Mouse (Mus musculus) E14TG2a.4 (cell line): ENCODE data around the gene Gak.
A peak's percentile ranks its signal among the peaks of the same experiment; 100 is the strongest.

Experiments
- H3K27me3 ChIP-seq: 2 replicates; pipeline ENCODE4 v1.6.1; 2014; ENCODE audit warnings: low read length, control low read depth; ENCODE audit not compliant: insufficient read depth
- H3K36me3 ChIP-seq: 2 replicates; pipeline ENCODE4 v1.6.1; 2014; ENCODE audit warnings: low read length, control low read depth; ENCODE audit not compliant: insufficient read depth
- H3K4me1 ChIP-seq: replicated peaks from 2 replicates; pipeline ENCODE4 v1.6.1; 2014; ENCODE audit warnings: low read depth, low read length, control low read depth
- H3K4me3 ChIP-seq: replicated peaks from 2 replicates; pipeline ENCODE4 v1.5.1; 2014; ENCODE audit warnings: mild to moderate bottlenecking, low read length
- H3K9me3 ChIP-seq: 2 replicates; pipeline ENCODE4 v1.6.1; 2014; ENCODE audit warnings: low read length, control low read depth
- CTCF ChIP-seq: conservative IDR thresholded peaks from 2 replicates; pipeline ENCODE4 v1.5.1; 2014; ENCODE audit warnings: low read length
- NANOG ChIP-seq: IDR thresholded peaks from 2 replicates; pipeline ENCODE4 v1.6.1; 2014; ENCODE audit warnings: borderline replicate concordance, low read length, mixed read lengths
- POU5F1 ChIP-seq: IDR thresholded peaks from 2 replicates; pipeline ENCODE4 v1.6.1; 2014; ENCODE audit warnings: low read length, borderline replicate concordance

The Gak gene

DNA sequence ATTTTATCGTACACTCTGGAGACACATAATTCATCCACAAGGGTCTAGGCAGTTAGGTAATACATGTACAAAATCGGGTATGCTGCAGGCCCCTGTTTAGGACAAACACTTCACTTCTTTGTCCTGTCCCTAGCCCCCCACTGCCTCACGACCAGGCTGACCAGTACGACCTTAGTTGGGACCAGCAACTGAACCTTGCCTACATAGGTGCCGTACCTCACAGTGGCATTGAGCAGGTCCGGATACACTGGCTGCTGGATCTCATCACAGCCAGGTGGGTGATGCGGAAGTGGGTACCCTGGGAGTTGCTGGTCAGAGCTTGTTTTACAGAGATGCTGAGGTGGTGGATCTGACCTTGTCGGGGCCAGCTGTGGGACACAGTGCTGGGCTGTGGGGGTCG lies 40.4 kb upstream of the Gak start:
- Histone ChIP-seq H3K4me1 (peaks cover 31% of the 10 kb centered on the region), H3K27me3 (no peaks in the 10 kb centered on the region; the same call in 1 of the 2 replicates), H3K36me3 (peaks cover 17% of the 10 kb centered on the region), H3K9me3 (no peaks in the 10 kb centered on the region), H3K4me3 (peak overlapping the region; percentile 81)
- no peak for TF ChIP-seq NANOG
- TF ChIP-seq POU5F1 = no peak
- TF ChIP-seq CTCF = no peak

DNA sequence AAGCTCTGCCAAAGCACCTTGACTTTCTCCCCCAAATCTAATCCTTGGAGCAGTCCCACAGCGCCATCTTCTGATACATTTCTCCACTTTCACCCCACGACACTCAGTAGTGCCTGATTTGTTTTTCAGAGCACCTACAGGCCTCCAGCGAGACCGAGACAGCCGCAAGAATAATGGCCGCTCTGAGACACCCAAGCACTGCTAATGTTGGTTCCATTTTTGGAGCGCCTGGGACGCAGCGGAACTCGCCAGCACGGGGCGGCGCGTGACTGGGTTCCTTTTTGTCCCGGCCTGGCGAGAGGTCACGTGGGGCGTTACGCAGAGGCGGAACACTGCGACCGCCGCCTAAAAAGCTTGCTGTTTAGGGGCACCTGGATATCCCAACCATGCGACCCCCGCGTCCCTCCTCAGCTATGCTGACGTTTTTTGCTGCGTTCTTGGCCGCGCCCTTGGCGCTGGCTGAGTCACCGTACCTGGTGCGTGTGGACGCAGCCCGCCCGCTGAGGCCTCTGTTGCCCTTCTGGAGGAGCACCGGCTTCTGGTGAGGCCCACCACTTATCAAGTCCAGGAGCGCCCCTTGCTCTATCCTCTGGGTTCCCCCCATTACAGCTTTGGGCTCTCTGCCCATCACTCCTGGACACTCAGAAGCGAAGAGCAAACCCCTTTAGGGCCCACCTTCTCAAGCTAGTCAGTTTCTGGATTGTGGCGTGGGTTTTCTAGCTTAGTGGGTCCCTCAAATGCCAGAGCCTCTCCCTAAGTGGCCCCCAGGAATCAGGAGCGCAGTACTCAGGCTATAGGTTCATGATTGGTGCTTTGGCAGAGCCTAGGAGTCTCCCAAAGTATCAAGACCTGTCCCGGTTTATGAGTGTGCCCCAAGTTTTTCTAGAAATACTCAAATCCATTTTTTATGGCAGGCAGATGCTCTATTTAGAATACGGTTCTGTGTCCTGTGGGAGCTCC lies 39.7 kb upstream of the Gak start, which contains the start of gene Dgkq:
TSS of gene Dgkq (minus strand) at position 696 of the 960 bp plus-strand sequence.
- TF ChIP-seq CTCF (peak; percentile 46), NANOG (no peak), POU5F1 (no peak)
- peaks cover 38% of the 10 kb centered on the region for H3K4me1 ChIP-seq
- peak within 1 kb of the TSS; percentile 81 for H3K4me3 ChIP-seq
- peaks cover 17% of the 10 kb centered on the region for H3K36me3 ChIP-seq
- no peaks in the 10 kb centered on the region; the same call in 1 of the 2 replicates for H3K27me3 ChIP-seq
- H3K9me3 ChIP-seq = no peaks in the 10 kb centered on the region

DNA sequence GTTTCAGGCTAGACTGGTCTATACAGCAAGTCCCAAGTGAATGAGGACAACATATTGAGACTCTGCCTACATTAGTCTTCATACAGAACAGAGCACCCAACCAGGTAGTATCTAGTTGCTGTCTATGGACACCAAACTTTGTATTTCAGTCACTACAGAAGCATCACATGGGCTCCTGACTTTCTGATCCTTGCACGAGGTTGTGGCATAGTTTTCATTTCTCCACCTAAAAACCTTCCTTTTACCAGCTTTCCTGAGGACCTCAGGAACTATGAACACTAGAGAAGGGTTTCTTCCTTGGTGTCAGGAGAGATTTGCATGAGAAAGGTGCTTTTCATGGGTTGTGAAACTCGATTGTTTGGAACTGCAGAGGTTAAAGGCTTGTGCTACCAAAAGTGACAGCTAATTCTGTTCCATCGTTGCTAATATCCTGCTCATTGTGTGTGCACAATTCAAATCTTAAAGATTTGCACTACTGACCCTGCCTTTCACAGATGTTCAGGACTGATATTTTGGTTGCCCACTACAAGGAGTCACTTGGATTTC lies 38.9 kb upstream of the Gak start:
- peaks cover 17% of the 10 kb centered on the region for H3K36me3 ChIP-seq
- TF ChIP-seq POU5F1 (peak; percentile 56; the same call in 1 of the 2 replicates), NANOG (peak; percentile 37; the same call in 1 of the 2 replicates), CTCF (no peak)

DNA sequence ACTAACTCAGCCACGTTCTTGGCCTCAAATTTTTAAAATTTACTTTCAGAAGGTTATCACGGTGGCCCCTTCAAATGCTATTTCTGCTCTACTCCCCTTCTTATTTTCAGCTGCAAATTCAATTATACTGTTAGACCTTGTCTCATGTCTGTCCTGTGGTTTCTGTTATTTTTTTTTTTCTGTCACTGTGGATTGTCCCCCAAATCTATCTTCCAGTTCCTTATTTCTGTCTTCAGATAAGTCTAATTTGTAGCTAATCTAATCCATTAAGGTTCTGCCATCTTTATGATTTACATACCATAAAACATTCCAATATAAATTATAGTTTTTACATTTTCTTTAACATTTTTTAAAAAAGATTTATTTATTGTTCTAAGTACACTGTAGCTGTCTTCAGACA lies 37.8 kb upstream of the Gak start:
- TF ChIP-seq POU5F1 (no peak), NANOG (no peak), CTCF (no peak)
- Histone ChIP-seq H3K36me3 (peaks cover 10% of the 10 kb centered on the region), H3K4me3 (no peak overlapping the region)

More for the DNA sequence above, 38.9 kb upstream of the Gak start:
- H3K4me1 ChIP-seq = peaks cover 40% of the 10 kb centered on the region
- no peaks in the 10 kb centered on the region for H3K9me3 ChIP-seq
- H3K4me3 ChIP-seq = peak overlapping the region; percentile 81
- H3K27me3 ChIP-seq = no peaks in the 10 kb centered on the region; the same call in 1 of the 2 replicates

DNA sequence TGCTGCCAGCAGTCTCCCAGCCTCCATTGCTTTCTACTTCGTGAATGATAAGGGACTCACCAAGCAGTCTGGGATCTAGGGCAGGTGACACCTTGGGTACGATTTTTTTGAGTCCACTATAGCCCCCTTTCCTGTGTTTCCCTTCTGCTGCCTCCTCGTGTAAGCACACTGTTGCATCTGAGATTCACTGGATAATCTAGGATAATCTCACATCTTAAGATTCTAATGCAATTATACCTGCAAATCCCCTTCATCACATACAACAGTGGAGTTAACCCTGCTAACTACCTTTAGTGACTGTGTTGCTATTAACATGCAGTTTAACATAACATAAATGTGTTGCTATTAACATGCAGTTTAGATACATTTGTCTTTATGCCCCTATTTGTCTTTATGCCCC lies 35.5 kb upstream of the Gak start:
- TF ChIP-seq CTCF = no peak
- no peak for TF ChIP-seq NANOG
- TF ChIP-seq POU5F1 = no peak
- Histone ChIP-seq H3K4me3 (no peak overlapping the region), H3K36me3 (no peaks in the 10 kb centered on the region), H3K4me1 (peaks cover 36% of the 10 kb centered on the region), H3K27me3 (no peaks in the 10 kb centered on the region; the same call in 1 of the 2 replicates), H3K9me3 (no peaks in the 10 kb centered on the region)

More for the DNA sequence above, 37.8 kb upstream of the Gak start:
- Histone ChIP-seq H3K4me1 (peaks cover 40% of the 10 kb centered on the region), H3K9me3 (no peaks in the 10 kb centered on the region), H3K27me3 (no peaks in the 10 kb centered on the region; the same call in 1 of the 2 replicates)

DNA sequence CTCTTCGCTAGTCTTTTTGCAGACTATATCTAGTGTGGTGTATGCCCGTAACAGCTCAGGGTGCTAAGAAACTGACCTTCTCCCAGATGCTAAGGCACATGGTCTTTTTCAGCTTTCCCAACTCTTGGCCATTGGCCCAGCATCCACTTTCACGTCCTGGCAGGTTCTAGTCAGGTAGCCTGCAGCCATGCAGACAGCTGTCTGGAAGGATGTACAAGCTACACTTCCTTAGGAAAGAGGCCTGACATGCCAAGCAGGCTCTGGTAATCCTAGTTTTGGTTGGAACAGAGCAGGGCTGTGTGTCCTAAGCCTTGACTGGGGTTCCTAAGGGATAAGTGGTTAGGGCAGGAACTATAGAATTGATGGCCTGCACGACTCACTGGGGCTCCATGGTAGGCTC lies 33.2 kb upstream of the Gak start:
- Histone ChIP-seq H3K36me3 (peaks cover 14% of the 10 kb centered on the region), H3K4me3 (no peak overlapping the region), H3K9me3 (no peaks in the 10 kb centered on the region), H3K27me3 (no peaks in the 10 kb centered on the region), H3K4me1 (peaks cover 33% of the 10 kb centered on the region)
- no peak for TF ChIP-seq POU5F1
- TF ChIP-seq NANOG = no peak
- no peak for TF ChIP-seq CTCF

DNA sequence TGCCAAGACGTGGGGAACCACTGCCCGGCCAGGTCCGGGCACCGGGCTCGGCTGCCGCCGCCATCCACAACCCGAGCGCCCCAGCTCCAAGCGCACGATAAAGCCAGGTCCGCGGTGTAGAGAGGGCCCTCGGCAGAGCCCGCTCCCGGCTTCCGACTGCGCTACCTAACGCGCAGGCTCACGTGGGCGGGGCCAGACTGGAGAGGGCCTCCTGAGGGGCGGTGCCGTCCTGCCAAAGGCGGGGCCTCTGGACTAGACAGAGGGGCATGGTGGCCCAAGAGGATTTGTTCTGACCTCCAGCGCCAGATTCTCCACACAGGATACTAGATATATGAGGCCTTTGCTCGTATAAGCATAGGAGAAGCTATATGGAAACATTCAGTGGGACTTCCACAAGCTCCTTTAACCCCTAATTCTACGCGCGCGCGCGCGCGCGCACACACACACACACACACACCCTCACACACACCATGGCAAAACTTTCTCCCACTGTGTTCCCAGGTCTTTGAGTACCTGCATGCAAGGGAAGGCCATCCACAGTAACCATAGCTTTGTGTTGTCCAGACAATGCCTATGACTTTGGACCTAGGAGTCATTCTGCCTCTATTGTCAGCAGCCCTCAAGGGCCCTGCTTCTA lies 31.2 kb upstream of the Gak start:
- Histone ChIP-seq H3K4me3 (peak overlapping the region; percentile 96), H3K9me3 (no peaks in the 10 kb centered on the region), H3K4me1 (peaks cover 36% of the 10 kb centered on the region), H3K36me3 (peaks cover 35% of the 10 kb centered on the region), H3K27me3 (no peaks in the 10 kb centered on the region)
- TF ChIP-seq CTCF (no peak), POU5F1 (no peak), NANOG (no peak)
